Mouse (Mus musculus) erythroid progenitor cell, adult 5-6 weeks (primary cell): ENCODE data around the gene Kcnj12. TPM values are rescaled to one million over a fixed set of nuclear protein-coding genes. Genes with fewer than 3 reads are reported as not detected.

Experiments used
- ATAC-seq: replicated peaks from 2 replicates; pipeline ENCODE4 v1.8.0; 2016; ENCODE audit warnings: moderate number of reproducible peaks, mild to moderate bottlenecking, moderate TSS enrichment, inconsistent platforms; ENCODE audit not compliant: poor library complexity, low FRiP score, severe bottlenecking
- total RNA-seq, 2 experiments: library from RNA; stranded (forward) in 1 of 2; stranded (reverse) in 1 of 2; fragments of 150-400 nt in 1 of 2; fragments of 186-747, 209-891 nt in 1 of 2; gene quantifications; 2 replicates each; pipeline versions ENCODE4 v1.2.3 to v1.2.4; 2015 to 2017; ENCODE audit warnings: low replicate concordance in 2 of 2

Gene Kcnj12
- total RNA-seq (2015; ENCODE audit: low replicate concordance) (not detected in 2 replicates), total RNA-seq (2017; ENCODE audit: low replicate concordance) (not detected in 2 replicates)

DNA sequence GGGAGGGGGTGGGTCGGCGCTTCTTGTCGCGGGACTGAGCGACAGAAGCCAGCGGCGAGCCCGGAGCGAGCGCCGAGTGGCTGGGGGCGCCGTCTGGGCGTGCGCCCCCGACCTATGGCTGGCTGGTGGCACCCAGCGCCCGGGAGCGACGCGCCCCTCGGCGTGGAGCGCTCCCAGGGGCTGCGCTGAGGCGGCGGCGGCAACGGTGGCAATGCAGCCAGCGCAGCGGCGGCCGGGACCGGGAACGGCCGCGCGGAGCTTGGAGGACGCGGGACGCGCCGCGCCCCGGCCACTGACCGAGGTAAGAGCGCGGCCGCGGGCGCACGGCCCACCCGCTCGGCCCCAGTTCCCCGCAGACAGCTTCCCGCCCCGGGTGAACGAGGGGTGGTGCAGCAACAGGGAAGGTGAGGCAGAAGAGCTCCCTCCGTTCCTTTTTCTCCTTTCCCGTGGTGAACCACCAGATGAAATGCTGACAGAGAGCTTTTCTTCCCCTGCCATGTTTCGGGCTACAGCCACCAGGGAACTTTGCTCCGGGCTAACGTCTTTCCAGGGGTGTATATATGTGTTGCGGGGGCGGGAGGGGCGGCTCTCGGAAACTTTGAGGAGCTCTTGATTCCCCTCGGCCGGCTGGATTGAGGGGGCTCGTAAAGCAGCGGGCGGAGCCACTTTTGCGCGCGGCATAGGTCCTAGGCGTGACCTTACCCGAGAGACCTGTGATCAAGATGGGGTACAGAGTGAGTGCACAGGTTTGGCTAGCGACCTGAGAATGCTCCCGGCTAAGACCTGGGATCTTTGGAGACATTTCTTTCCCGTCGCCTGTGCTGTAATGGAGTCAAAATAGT is at the start of gene Kcnj12:
Kcnj12 (plus strand) TSS at position 15 of the 842 bp plus-strand sequence.
- ATAC-seq, result no peak

DNA sequence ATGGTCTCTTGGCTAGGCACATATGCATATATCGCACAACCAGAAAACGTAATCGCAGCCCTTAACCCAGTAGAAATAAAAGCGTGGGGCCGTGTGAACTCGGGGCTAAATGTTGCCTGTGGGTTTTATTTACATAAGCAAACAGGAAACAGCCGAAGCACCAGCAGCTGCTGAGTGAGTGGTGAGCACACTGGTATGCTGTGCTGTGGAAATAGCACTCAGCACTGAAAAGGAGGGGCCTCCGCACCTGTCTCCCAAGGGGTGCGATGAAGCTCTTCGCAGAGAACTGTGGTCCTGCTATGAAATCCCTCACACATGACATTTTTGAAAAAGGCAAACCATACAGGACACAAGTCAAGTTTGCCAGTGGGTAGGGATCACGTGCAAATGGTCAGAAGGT is 47.3 kb upstream of the Kcnj12 start:
- ATAC-seq, result no peak

DNA sequence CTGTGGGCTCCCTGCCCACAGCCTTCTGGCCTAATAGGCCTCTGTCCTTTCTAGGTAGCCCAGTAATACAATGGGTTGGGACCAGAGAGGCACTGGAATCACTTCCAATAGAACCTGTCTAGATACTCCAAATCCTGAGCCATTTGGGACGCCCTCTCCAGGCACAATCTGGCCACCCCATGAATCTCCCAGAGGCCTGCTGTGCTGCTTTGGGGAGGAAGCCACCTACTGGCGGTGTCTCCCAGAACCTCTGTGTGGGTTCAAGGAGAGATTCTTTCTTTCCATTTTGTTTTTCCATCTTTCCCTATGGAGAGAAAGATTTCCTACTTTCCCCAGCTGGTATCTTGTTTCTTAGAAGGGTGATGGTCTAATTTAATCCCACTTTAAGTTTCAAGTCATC is 46.1 kb upstream of the Kcnj12 start:
- no peak for ATAC-seq

DNA sequence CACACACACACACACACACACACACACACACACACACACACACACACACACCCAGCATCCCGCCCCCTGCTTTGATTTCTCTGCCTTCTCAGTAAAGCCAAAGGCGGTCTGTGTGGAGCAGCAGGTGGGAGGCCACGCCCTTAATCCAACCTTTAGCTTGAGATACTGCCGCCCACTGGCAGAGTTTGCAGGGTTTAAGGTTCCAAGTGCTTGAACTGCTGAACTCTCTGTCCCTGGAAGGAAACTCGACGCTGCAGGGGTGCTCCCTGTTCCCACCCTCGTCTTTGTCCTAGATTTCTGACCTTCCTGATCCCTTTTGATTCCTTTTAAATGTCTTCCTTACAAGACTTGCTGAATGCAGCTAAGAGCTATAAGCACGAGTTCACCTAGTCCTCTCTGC is 45.6 kb upstream of the Kcnj12 start:
- no peak for ATAC-seq

DNA sequence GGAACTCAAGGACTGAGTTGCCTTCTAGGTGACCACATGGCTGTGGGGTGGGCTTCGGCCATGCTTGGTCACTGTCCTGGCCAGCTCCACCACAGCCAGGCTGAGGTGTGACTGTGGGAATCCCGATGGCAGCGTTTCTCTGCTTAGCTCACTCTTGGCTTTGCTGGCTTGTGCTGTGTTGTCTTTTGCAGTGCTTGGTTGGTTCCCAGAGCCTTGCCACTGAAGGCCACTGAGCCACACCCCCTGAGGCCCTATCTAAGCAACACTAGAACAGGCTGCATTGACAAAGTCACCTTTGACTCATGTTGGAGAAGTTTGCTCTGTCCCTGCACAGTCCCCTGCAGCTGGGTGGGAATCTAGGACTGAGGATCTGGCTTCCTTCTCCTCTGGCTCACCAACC is 45.2 kb upstream of the Kcnj12 start:
- ATAC-seq, result no peak; the same call in 1 of the 2 replicates

DNA sequence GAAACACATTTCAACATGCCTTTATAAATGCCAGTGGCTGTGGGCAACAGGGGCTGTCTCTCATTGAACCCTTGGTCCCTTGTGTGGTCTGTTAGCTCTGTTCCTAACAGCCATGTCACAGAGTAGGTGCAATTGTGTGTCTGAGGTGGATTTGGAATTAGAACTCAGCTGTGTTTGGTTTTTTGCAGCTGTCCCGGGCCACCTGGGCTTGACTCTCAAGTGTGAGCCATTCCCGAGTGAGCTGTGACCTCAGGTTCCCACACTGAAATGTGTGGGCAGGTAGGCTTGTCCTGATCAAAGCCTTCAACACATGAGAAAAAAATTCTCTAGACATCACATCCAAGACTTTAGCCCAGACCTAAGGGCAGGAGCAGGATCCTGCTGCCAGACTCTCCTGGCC is 43.7 kb upstream of the Kcnj12 start:
- no peak for ATAC-seq

DNA sequence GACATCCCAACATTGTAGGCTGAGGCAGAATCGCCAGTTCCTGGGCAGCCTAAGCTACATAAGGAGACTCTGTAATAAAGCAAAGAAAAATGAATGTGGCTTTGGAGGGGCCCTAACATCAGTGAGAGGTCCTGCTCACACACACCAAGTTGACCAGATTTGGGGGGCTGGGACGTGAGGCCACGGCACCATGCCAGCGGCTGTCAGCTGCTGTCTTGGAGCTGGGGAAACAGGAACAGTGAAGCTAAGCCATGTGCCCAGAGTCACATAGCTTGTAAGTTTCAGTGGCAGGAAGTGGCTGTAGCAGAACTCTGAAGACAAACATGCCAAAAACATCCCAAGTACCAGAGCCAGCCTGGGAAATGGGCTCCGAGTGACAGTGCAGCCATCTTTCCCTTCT is 42.6 kb upstream of the Kcnj12 start:
- ATAC-seq, result no peak

DNA sequence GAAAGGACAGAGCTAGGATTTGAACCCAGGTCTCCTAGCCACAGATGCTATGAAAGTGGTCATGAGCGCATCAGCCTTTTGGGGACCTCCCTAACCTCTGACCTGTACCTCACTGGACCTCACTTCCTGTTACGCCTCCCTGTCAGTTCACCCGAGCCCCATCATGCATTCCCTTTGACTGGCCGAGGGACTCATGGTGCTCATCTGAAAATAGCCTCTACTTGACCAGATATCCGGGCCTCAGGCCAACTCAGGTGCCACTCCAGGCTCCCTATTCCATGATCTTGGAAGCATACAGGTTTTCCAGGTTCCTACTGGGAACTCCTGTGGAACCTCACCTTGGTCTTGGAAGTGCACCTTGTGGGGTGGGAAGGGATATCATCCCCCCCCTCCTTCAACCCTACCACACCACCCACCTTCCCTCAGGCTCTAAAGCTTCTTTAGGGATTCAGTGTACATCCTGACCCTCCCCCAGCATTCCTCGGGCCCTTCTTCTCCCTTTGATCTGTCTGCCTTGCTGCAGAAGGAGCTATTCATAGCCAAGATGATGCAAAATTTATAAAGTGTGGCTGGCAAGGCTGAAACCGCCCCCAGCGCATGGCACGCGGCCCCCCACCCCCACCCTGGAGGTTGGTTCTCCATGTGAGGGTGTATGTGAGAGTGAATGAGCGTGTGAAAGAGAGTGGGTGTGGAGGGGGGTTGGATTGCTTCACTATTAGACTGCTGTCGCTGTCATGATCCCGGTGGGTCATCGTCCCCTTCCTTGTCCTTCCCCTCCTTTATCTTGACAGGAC is 40.5 kb upstream of the Kcnj12 start:
- ATAC-seq, result no peak

DNA sequence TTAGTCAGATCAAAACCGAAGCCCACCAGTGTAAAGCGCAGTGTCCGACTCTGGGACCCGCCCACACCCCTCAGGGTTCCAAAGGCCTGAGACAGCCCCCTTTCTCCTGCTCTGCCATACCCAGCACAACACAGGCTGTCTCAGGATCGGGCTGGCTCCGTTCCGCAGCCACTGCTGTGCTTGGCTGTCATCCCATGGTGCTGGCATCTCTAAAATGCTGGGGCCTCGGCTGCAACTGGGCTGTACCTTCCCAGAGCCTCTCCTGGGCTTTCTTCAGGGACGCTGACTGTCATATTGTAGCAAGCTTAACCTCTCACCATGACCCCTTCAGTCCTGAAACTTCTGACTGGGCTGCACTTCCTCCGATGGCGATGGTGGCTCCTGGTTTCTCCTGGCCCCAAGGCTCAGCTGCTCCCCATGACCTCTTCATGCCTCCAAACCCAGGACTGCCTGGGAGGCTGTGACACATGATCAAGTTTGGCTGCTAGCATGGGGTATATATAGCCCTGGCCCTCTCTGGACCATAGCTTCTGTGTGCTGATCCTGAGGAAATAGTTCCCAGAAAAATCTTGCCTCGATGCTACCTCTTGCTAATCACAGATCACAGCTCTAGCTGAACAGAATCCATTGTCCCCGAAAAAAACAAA is 37.3 kb upstream of the Kcnj12 start:
- ATAC-seq, result no peak

DNA sequence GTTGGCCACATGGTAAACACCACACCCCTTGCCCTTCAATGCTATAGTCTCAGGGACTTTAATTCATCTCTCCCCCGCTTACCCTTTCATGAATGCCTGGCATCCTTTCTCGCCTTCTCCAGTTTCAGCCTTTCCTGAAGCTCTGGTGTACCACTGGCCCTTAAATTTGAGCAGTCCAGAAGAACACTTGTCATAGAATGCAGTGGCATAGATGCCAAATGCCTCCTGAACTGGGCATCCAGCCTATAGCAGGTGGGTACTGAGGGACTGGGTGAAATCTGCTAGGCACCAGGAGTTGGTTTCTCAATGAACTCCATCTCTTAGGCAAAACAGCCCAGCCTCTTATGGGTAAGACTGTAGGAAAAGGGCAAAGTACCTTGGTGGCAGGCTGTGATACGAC is 31.9 kb upstream of the Kcnj12 start:
- ATAC-seq, result no peak

DNA sequence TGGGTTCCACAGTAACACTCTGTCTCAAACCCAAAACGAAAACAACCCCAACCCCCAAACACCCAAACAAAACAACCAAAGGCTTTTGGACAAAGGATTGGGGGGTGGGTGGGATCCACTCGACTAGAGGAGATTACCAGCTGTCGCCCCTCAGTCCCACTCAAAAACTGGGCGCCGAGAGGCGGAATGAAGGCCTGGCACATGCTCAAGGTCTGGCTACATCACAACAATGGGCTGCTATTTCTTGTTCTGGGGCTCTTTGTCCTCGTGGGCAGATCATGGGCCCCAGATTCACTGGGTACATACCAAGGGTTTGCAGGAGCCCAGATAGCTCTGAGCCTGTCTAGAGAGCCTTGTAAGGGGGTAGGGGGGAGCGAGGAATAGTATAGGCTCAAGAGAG is 19.6 kb upstream of the Kcnj12 start:
- ATAC-seq, result no peak

DNA sequence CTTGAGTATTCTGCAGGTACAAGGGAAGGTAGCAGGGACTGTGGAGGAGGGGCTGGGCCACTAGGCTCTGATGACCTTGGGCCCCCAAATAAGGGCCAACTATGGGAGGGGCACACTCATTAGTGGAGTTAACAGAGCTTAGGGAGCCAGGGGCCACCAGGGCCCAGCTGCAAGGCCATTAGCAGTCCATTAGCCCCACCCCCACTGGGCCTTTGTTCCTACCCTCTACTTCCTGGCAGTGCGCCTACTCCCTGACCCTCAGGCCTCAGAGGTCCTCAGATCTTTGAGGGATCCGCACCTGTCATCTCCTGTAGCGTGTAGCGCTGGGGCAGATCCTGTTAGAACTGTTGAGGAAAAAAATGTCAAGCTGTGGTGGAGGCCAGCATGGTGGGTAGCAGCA is 18.3 kb upstream of the Kcnj12 start:
- no peak for ATAC-seq

DNA sequence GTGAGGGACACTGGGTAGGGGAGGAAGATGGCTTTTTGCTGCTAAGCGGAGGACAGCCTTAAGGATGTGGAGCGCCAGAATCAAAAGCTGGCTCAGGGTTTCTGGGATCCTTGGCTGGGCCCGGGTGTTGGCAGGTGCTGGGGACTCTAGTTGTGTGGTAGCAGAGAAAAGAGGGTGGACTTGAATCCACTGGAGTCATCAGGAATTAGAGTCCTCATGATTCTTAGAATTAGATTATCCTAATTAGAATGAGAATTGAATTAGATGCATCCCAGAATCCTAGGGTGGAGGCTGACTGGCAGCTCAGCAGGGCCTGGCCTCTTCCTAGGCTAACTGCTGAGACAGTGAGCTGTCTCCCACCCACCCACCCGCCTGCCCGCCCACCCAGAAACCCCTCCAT is 17.6 kb upstream of the Kcnj12 start:
- ATAC-seq, result no peak

DNA sequence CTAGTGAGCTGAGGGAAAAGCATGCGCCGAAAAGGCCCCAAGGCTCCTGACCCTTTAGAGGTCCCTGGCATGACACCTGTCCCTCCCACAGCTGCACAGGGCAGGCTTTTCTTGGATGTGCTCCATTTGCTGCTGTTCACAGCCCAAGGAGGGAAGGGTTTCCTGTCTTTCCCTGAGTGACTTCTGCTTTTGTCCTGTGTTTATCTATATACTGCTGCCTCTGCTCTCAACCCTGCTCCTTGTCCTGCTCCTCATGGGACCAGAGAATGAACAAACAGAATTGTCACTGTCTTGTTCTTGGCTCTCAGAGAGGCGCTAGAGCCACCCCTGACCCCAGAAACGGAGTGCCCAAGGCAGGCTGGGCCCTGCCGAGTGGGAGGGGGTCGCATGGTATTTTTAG is 17.0 kb upstream of the Kcnj12 start:
- ATAC-seq, result no peak

DNA sequence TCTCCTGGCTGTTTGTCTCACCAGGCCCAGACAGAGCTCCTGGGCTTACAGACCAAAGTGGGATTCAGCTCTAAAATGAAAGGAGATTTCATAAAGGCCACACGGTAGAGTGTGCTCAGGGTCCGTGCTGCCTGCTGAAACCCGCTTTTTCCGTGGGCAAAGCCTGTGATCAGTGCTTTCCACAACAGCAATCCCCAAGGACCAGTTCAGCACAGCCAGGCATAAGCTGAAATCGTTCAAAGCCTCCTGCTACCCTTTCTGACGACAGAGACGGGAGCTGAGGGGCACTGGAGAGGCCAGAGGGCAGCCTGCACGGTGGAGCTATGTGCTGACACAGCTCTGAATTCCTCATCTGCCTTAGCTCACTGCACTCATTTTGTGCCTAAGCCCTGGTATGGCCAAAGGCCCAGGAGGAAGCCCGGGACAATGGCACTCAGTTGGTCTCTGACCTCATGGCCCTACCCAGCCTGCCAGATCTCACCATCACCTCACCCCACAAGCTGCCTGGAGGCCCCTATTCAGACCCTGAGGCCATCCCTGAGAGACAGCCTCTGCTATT is 10.5 kb upstream of the Kcnj12 start:
- no peak for ATAC-seq

DNA sequence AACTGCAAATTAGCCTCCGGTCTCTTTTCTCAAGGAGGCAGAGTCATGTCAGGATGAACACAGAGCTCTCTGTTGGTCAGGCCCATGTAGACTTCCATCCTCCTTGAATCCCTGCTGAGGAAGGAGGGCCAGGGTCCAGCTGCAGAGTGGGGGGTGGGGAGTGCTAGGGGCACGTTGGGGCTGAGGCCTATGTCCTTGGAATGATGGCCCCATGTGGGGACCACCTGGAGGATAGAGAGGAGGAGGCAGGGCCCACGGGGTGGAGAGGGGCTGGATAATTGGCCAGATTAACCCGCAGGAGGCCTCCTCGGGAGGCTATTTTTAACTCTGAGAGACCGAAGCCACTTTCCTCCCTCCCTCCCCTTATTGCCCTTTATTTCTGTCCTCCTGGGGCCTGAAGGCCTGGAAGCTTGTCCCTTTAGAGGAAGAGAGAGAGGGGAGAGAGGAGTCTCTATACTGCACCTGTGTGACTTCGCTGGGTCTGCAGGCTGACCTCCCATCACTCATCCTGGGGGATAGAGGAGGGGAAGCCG is 5.4 kb upstream of the Kcnj12 start:
- ATAC-seq, result no peak

DNA sequence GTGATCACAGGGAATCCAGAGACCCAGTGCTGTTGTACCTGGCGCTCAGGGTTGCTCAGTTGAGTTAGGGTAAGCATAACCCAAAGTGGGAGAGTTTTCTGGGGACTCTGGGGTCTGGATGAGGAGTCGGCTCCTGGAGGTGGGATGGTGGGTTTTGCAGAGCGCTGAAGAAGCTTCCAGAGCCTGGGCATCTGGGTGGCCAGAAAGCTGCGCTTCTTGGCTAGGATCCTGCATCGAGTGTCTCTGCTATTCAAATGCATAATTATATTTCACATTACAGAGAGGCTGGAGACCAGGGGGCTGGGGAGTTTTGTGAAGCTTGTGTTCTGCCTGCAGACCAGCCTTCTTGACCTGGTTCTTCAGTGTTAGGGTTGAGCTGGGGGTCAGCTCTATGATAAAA is 1.2 kb upstream of the Kcnj12 start:
- no peak for ATAC-seq

DNA sequence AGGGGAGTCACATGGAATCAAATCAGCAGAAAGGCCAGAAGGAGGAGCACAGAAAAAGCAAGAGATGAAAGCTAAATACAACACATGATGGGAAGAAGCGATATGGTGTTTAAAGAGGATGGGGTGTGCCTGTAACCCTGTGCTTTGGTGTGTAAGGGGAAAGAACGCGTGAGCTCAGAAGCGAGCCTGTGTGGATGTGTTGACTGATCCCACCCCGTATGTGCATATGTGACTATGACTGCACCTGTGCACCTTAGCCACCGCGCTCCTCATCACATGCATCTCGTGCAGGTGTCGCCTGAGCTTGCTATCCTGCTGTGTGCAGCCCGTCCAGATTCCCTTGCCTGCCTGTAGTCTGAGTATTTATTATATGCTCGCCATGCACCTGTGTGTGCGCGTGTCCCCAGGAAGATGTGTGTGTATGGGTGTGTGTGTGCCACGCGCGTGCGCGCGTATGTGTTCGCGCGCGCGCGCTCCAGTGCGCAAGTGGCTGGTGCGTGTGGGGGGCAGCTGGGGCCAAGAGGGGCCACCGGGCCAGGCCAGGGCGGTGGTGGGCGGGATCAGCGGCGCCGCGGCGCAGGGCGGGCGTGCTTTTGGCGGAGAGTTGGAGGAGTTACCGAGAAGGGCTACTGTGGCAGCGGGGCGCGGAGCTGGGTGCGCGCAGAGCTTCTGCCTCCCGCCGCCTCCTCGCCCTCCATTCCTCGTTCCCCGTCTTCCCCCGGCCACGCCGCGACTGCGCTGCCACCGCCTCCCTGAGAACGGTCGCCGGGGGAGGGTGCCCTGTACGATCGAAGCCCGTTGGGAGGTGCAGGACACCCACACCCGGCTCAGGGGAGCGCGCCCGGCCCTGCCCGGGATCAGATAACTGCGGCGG is 451 bp upstream of the Kcnj12 start:
- no peak for ATAC-seq
